Mouse (Mus musculus): ENCODE results near the gene Vipas39. TPM values are rescaled to one million over a fixed set of nuclear protein-coding genes. Genes with fewer than 3 reads are reported as not detected.
"Not testable (repeated sequence)": the region's sequence is repeated elsewhere in the genome, so short reads cannot be mapped to it uniquely, and the experiment has no call there.

Vipas39 gene
- polyA plus RNA-seq, 1 experiment: 36.7 TPM

GRCm38 (mm10) chr12:87267682-87268081 is 1.6 kb upstream of the Vipas39 start:
- DNase-seq (ENCODE audit: low read depth): no peak

- peak; percentile 37 for DNase-seq (ENCODE audit: low read depth)
Measured at GRCm38 (mm10) chr12:87266827-87267603, 959 bp upstream of the Vipas39 start.

DNA sequence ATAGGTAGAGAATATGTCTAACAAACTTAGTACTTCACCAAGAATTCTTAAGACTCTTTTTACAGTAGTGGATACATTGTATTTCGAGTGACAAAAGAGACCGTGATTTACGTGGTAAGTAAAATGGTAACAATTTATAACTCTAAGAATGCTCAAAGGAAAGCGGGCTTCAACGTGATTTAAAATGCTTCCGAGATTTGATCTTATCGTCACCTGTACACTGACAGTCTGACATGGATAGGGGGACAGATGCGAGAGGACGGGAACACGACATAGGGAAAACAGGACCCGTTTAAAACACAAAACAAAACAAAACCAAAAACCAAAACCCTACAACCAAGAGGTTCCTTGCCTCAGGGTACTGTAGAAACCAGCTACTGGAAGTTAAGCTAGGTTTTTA is 612 bp downstream of the Vipas39 start:
- no peak for DNase-seq (ENCODE audit: low read depth)

- DNase-seq (ENCODE audit: low read depth): no peak
Measured at GRCm38 (mm10) chr12:87260562-87260961, 5.5 kb downstream of the Vipas39 start.

DNA sequence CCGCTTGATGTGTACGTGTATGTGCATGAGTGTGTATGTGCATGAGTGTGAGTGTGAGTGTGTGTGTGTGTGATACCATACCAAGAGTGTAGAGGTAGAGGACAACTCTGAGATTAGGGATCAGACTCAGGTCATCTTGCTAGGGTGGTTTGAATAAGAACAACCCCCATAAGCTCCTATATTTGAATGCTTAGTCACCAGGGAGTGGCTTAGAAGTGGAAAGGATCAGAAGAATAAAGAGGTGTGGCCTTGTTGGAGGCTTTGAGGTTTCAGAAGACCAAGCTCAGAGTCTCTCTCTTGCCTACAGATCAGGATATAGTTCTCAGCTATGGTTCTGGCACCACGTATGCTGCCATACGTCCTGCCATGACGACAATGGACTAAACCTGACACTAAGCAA is 9.4 kb downstream of the Vipas39 start:
- DNase-seq (ENCODE audit: low read depth): no peak

DNA sequence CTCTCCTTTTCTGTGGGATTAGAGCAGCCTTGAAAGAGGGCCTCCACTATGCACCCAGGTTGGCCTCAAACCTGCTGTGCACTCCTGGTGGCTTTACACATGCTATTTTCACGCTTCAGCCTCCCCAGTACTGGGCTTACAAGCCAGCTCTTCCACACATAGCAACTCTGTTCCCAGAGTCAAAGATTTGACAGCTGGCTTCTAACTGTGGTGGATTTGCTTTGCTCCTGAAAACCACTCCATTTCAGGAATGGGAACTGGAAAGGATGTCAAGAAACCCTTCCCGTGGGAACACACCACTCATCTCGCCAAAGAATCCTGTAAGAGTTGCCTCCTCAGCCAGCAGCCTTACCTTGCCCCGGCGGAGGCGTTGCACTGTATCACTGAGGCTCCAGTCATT is 12.2 kb downstream of the Vipas39 start:
- no peak for DNase-seq (ENCODE audit: low read depth)

GRCm38 (mm10) chr12:87250161-87250560 is 15.9 kb downstream of the Vipas39 start:
- no peak for DNase-seq (ENCODE audit: low read depth)

GRCm38 (mm10) chr12:87238632-87239031 is 27.4 kb downstream of the Vipas39 start, which contains the start of gene Noxred1:
Gene Noxred1 (minus strand): TSS chr12:87238732.
- DNase-seq (ENCODE audit: low read depth): no peak

- no peak for DNase-seq (ENCODE audit: low read depth)
Measured at GRCm38 (mm10) chr12:87236882-87237483, 29.1 kb downstream of the Vipas39 start.

DNA sequence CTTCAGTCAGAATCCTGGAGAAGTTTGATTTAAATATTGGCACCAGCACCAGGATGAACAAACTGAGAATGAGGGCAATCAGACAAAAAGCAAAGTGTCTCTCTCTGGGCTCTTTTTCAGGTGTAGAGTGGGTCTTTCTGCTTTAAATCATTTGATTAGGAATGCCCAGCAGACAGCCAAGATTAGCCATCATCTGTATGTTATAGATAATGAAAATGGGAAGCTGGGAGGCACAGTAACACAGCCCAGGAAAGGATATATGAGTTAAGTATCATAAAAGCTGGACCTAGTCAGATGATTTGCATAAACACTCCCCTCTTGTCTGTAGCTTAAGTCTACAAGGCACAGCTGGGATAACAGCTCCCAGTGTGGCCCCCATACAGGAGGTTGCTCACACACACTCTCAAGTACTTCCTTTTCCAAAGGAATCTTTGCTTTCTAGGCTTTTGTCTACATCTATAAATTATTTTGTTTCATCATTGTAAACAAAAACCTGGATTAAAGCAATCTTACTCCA is 35.6 kb downstream of the Vipas39 start:
- no peak for DNase-seq (ENCODE audit: low read depth)

GRCm38 (mm10) chr12:87229633-87230032 is 36.4 kb downstream of the Vipas39 start:
- no peak for DNase-seq (ENCODE audit: low read depth)

DNA sequence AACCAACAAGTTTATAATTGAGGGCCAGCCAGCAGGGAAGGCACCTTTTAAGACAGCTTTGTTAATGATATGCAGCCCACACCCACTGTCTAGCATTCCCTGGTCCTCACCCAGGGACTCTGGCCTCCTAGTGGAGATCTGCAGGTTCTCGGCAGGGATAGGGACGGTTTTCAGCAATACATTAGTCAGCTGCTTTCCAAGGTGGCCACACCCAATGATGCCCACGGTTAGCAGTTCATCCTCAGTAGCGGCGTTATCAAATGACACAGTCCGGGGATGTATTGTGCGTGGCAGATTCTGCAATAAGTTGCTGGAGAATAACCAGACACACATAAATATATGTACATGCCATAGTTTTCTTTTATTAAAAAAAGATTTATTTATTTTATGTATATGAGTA is 39.3 kb downstream of the Vipas39 start:
- DNase-seq (ENCODE audit: low read depth): no peak

GRCm38 (mm10) chr12:87224950-87225349 is 41.1 kb downstream of the Vipas39 start:
- no peak for DNase-seq (ENCODE audit: low read depth)

DNA sequence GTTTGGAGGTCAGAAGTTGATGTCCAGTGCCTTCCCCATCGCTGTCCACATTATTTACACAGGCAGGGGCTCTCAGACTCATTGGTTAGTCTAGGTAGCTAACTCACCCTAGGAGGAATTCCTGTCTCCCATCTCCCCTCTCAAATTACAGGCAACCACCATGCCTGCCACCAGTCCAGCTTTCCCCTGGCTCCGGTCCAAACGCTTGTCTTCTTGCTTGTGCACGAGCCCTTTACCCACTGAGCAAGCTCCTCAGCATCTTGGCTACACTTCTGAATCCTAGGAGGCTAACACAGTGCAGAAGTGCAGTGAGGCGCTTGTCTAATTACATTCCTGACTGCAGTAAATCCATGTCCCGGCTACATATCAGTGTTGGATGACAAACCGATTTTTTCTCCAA is 46.7 kb downstream of the Vipas39 start:
- no peak for DNase-seq (ENCODE audit: low read depth)

DNA sequence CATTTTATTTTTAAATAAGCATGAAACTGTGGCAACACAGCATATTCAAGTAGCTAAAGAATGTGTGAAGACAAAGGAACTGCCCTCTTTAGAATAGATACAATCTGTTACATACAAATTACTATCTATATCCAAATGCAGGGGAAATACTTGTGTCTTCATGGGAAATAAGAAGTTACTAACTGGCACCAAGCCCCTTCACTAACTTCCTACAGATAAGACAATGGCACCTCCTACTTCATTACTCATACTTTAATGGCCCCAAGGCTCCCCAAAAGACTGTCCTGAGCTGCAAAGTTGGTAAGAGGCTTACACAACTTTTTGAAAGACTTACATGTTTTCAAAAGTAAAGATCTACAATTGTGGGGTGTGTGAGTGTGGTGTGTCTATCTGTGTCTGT is 48.5 kb downstream of the Vipas39 start:
- DNase-seq (ENCODE audit: low read depth): no peak

- DNase-seq (ENCODE audit: low read depth): no peak
Measured at GRCm38 (mm10) chr12:87216053-87216452, 50.0 kb downstream of the Vipas39 start.

GRCm38 (mm10) chr12:87212844-87213606 is 53.0 kb downstream of the Vipas39 start:
- DNase-seq (ENCODE audit: low read depth): no peak

- not testable (repeated sequence) for DNase-seq (ENCODE audit: low read depth)
Measured at GRCm38 (mm10) chr12:87205789-87206188, 60.3 kb downstream of the Vipas39 start.

DNA sequence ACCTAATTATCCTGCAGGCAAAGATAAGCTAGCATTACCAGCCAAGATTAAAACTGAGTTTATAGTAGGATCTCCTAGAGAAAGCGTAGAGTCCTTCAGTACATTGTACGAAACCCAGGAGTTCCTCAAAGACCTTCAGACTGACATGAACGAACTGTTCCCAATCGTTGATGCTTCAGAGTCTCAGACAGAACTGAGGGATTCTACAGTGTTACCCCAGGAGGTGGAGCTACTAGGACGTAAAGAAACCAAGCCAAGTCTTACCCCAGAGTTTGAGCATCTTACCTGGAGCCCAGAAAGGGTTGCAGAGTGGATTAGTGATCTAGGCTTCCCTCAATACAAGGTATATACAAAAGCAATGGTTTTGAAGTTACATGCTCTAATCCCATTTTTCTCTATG is 64.4 kb downstream of the Vipas39 start:
- DNase-seq (ENCODE audit: low read depth): no peak

DNA sequence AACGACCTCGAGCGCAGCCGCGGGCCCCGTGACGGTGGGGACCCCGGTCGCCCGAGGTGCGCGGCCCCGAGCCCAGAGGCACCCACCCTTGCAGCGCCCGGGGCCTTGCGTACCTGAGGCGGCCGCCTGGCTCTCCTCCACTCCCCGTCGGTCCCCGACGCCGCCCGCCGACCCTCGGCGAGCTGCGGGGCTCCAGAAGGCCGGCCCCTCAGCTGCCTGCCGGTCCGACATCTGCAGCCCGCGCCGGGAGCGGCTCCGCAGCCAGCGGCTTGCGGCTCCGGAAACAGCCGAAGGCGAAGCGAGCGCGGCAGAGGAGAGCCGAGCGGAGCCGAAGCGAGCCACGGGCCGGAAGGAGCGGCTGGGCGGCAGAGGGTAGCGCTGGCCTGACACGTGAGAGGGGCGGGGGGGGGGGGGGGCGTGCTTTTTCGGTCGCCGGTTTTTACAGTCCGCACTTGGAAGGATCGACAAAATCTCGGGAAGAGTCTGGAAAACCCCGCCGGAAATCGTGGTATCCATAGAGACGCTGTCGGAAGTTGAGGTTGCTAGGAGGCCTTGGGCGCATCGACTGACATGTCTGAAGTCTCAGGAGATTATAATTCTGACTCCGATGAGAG is 66.0 kb downstream of the Vipas39 start, which contains the start of gene Tmed8:
Gene Tmed8, minus strand, starts transcription at position 482 of the 614 bp plus-strand sequence.
- DNase-seq (ENCODE audit: low read depth): no peak

DNA sequence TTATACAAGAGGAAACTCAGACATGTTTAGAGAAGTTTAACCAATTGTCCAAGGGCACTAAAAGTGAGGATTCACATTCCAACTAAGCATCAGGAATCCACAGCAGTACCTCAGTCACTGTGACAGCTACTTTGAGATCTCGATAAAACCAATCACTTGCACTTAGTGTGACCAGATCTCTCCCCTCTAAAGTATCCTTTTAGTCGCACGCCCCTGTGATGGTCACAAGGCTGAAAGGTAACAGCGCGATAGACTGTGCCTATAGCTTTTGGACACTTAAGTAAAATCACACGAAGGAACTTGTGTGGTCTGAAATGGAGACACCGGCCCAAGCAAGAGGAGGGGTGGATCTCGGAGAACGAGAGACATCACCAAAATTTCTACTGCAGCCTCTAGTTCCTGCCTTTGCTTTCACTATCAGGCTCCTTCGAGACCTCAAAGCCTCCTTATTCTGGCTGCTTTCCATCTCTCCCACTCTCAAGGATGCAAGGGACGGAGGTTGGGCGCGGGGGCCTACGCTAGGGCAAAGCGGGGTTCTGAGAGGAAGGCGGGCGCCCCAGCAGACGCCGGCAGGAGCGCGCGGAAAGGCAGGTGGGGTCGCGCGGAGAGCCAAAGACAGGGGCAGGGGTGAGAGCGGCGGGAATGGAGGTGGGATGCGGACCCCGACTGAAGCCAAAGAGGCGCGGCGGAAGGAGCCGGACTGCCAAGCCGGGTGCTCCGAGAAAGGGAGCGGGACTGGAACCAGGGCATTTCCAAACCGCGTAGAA is 66.7 kb downstream of the Vipas39 start, which contains the start of gene Samd15:
Gene Samd15, plus strand, starts transcription at position 518 of the 767 bp plus-strand sequence.
- no peak for DNase-seq (ENCODE audit: low read depth)
